Mouse (Mus musculus): ENCODE measurements around the gene Pex11g.
A peak's percentile ranks its signal among the peaks of the same experiment; 100 is the strongest.

The Pex11g gene

GRCm38 (mm10) chr8:3467006-3467885 lies at the start of gene Pex11g:
Gene Pex11g (minus strand): TSS chr8:3467680.
- DNase-seq (ENCODE audit: low read depth, low spot score) = peak; percentile 97

DNA sequence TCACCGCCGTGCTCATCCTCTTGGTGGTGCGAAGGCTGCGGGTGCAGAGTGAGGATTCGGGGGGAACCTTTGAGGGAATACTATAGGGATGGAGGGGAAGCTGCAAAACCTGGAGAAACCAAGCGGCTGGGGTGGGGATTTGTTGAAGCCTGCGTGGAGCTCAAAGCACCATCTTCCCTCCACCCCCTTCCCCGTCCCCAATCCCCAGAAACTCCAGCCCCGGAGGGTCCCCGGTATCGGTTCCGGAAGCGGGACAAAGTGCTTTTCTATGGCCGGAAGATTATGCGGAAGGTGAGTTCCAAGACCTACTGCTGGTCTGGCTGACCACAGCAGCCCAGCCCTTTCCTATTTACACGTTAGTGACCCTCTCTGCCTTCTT lies 49.6 kb upstream of the Pex11g start:
- no peak for DNase-seq (ENCODE audit: low read depth, low spot score)

DNA sequence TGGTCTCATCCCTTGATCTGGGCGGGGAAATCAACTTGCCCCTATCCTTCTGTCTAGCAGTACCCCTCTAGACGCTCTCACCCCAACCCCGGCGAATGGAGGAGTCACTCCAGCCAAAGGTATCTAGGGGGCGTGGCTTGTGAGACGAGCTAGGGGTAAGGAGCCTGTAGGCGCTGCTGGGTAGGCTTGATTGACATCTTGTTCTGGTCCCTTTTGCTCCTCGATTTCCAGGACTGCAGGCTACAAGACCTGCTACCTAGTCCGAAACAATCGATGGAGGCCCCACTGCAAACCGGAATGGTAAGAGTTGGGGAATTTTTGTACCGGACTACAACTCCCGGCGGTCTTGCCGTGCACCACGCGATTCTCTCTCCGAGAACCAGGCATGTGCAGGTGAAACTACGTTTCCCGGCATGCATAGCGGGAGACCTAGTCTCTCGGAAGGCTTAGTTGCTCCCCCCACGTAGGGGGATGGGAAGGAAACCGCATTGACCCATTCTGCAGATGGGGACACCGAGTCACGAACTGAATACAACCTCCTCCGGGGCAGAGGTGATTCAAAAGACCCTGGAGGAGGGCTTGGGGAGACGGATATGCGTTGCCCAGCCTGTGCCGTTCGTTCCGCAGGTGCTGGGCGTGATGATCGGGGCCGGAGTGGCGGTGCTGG lies 49.1 kb upstream of the Pex11g start:
- peak; percentile 97 for DNase-seq (ENCODE audit: low read depth, low spot score)

DNA sequence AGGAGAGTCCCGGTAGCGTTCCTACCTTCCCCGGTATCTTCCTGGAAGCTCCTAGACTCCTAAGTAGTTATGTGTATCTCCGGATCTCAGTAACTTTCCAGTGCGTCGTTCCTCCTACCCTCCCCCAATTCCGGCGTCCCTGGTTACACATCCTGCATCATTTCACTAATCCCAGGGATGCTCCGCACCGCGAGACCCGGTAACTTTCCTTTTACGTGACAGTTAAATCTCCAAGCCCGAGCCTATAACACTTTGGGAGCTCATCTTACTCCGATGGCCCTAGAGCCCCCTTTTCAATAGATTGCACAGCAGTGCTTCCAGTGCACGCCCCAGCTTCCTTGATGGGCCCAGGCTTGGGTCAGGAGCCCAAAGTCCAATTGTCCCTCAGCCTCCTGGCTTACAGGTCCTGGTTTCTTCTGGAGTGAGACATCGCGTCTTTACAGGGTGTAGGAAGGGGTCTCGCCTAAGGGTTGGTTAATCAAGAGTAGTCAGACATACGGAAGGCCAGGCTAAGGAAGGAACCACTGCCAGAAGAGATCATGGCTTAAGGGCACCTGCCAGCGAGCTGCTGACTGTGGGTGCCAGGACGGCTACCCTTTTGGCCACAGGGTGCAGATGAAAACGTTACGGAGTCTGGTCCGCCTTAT lies 48.4 kb upstream of the Pex11g start:
- no peak for DNase-seq (ENCODE audit: low read depth, low spot score)

GRCm38 (mm10) chr8:3515260-3515671 lies 47.8 kb upstream of the Pex11g start, which contains the start of gene Pnpla6:
Gene Pnpla6 (plus strand): TSS chr8:3515384.
- DNase-seq (ENCODE audit: low read depth, low spot score) = peak; percentile 90

- no peak for DNase-seq (ENCODE audit: low read depth, low spot score)
Measured at GRCm38 (mm10) chr8:3514681-3515247, 47.3 kb upstream of the Pex11g start.

- no peak for DNase-seq (ENCODE audit: low read depth, low spot score)
Measured at GRCm38 (mm10) chr8:3507979-3508754, 40.7 kb upstream of the Pex11g start.

GRCm38 (mm10) chr8:3502217-3502616 lies 34.7 kb upstream of the Pex11g start:
- DNase-seq (ENCODE audit: low read depth, low spot score) = no peak

DNA sequence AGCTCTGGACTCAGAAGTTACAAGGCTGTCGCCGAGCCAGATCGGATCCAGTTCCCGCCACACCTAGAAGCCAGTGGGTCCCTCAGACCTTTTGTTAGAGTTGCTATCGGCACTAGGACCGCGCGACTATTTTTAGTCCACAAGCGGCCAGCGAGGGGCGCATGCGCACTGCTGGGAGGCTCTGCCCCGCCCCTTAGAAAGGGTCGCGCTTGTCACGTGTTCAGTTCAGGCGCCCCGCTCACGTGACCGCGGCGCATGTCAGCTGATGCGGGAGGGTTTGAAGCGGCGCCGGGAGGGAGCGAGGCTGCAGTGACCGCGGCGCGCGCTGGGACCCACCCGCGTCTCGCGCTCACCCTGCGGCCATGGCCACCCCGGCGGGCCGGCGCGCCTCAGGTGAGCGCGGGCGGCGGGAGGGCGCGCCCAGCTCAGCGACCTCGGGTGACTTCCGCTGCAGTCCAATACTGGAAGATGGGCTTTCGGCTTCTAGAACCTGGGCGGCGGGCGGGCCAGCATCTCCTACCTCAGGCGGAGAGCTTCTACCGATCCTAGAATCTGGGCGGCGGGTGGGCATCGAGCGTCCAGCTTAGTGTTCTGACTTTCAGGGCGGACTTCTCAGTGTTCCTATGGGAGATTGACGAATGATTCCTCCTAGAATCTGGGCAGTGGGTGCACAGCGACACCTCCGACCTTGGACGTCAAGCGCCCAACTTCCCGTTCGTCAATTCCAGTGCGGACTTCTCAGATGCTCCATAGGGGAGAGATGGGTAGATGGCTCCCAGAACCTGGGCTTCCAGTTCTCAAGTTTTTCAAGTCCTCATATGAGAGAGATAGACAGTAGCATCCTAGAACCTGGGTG lies 33.0 kb upstream of the Pex11g start, which contains the start of gene Mcoln1:
Gene Mcoln1, plus strand, starts transcription at position 223 of the 856 bp plus-strand sequence.
- DNase-seq (ENCODE audit: low read depth, low spot score) = peak; percentile 97

- no peak for DNase-seq (ENCODE audit: low read depth, low spot score)
Measured at GRCm38 (mm10) chr8:3499751-3500150, 32.3 kb upstream of the Pex11g start.

DNA sequence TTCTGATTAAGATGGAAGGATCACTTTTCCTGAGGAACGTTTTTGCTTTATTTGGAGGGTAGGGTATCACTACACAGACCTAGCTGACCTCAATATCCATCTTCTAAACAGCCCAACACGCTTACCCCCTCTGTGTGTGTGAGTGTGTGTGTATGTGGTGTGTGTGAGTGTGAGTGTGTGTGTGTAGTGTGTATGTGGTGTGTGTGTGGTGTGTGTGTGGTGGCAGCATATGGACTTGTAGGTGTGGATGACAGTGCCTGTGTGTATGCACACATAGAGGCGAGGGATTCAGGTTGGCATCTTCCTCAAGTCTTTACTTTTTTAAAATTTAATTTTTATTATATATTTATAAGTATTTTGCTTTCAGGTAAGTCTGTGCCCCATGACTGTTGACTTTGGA lies 31.1 kb upstream of the Pex11g start:
- DNase-seq (ENCODE audit: low read depth, low spot score) = no peak

DNA sequence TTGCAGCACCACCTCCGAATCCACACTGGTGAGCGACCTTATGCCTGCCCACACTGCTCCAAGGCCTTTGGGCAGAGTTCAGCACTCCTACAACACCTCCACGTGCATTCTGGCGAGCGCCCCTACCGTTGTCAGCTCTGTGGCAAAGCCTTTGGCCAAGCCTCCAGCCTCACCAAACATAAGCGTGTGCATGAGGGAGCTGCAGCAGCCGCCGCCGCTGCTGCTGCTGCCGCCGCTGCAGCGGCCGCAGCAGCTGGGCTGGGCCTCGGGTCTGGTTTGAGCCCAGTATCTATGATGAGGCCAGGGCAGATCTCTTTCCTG lies 28.9 kb upstream of the Pex11g start:
- DNase-seq (ENCODE audit: low read depth, low spot score) = no peak

DNA sequence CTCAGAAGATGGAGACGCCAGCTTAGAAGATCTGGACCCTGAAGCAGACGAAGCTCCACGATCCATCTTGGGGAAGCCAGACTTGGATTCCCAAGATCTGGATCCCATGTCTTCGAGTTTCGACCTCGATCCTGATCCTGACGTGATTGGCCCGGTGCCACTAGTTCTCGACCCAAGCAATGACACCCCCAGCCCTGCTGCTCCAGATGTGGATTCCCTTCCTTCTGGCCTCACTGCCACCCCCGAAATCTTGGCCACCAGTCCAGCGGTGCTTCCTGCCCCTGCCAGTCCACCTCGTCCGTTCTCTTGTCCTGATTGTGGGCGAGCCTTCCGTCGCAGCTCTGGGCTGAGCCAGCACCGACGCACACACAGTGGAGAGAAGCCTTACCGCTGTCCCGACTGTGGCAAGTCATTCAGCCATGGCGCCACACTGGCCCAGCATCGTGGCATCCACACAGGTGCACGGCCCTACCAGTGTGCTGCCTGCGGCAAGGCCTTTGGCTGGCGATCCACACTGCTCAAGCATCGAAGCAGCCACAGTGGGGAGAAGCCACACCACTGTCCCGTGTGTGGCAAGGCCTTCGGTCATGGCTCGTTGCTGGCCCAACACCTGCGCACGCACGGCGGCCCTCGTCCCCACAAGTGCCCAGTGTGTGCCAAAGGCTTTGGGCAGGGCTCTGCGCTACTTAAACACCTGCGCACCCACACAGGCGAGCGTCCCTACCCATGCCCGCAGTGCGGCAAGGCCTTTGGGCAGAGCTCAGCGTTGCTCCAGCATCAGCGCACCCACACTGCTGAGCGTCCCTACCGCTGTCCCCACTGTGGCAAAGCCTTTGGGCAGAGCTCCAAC lies 28.3 kb upstream of the Pex11g start:
- DNase-seq (ENCODE audit: low read depth, low spot score) = no peak

DNA sequence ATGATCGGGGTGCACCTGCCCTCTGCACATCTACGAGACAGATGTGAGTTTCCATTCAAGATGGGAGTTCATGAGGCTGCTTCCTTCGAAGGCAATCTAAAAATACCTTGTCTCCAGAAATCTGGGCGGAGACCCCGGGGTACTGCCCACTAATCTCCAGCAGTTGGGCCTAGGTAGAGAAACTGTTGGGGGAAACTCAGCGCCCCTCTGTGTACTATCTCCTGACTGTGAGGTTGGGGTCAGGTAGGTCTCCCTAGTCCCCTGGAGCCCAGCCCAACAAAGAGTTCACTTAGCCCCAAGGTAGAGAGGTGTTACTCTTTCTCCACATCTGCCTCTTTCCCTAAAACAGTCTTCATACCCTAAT lies 26.3 kb upstream of the Pex11g start:
- DNase-seq (ENCODE audit: low read depth, low spot score) = no peak

GRCm38 (mm10) chr8:3492901-3493844 lies 25.7 kb upstream of the Pex11g start, which contains the start of gene Zfp358:
Gene Zfp358 (plus strand): TSS chr8:3493138.
- peak; percentile 61 for DNase-seq (ENCODE audit: low read depth, low spot score)

DNA sequence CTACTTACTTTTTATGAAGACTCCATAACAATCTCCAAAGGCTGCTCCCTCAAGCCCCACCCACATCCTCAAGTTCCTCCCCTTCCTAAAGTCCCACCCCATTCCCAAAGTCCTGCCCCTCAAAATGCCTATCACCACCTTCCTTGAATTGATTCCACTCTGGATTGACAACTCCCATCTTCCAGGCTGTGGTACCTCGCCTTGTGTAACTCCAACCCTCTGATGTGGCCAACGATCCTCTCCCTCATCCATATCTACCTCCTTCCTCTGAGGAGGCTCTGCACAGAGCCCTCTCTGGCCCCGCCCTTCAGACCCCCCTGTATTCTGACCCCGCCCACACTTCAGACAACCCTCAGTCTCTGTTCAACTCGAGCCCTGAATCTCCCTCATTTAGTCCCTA lies 17.7 kb upstream of the Pex11g start:
- DNase-seq (ENCODE audit: low read depth, low spot score) = no peak

- no peak for DNase-seq (ENCODE audit: low read depth, low spot score)
Measured at GRCm38 (mm10) chr8:3483546-3483945, 16.1 kb upstream of the Pex11g start.

DNA sequence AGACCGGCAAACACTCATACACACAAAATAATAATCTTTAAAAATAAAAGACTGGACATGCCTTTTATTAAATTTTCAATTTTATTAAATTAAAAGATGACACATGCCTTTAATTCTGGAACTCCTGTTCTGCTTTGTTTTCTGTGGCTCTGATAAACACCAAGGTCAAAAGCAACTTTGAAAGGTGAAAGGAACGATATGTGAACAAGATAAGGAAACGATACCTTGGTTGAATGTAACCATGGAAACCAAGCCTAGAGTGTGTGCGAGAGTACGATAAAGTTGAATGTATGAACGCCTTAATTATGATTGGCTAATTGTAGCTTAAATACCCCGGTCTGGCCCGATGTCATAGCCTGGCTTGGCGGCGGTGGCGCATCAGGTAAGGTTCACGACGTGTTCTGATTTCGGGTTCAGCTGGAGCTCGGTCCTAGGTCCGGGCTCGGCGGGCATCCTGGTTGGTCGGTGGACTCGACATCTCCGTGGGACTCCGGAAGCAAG lies 14.8 kb upstream of the Pex11g start:
- DNase-seq (ENCODE audit: low read depth, low spot score) = no peak

Data from A20 (cell line).